Mouse (Mus musculus): ENCODE measurements at regions not wholly inside any gene's neighbourhood (a gene's known extent, or its start where the extent isn't known, plus 50 kb on each side); places are given as distances from the start of the nearest gene placed in this dataset.

DNA sequence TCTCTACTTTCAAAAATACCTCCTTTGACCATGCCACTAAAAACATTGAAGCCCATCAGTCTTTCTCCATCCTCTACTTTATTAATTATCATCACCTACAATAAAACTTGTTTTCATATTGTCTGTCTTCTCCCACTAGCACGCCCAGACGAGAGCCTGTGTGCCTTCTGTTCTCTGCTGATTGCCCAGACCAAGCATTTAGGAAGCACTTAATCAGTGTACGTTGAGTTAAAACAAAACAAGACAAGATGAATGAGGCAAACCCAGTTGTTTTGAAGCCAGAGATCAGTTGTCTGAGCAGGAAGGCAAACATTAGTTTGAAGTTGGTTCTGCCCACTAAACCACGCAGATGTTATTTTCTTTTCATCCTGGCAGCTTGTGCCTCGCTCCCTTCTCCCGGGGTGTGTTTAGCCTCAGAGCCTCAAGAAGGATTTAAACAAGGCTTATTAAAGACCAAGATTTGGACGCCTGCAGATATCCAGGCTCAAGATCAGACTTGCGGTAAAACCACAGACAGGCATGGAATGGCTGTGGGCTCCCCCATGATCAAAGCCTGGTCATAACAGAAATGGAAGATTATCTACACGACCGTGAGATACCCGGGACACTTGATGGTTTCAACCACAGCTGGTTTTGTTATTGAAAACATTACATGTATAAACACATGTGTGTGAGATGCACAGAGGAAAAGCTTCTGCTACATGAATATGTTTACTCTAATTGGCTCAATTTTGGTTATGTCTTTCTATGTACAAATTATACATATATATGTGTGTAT is 123.1 kb upstream of the Thbs1 start:
- DNase-seq, result no peak

GRCm38 (mm10) chr2:117989215-117989614 is 122.5 kb upstream of the Thbs1 start:
- no peak for DNase-seq

GRCm38 (mm10) chr2:117996130-117997083 is 115.3 kb upstream of the Thbs1 start:
- no peak for DNase-seq

GRCm38 (mm10) chr2:117999641-118000040 is 112.0 kb upstream of the Thbs1 start:
- DNase-seq, result no peak

DNA sequence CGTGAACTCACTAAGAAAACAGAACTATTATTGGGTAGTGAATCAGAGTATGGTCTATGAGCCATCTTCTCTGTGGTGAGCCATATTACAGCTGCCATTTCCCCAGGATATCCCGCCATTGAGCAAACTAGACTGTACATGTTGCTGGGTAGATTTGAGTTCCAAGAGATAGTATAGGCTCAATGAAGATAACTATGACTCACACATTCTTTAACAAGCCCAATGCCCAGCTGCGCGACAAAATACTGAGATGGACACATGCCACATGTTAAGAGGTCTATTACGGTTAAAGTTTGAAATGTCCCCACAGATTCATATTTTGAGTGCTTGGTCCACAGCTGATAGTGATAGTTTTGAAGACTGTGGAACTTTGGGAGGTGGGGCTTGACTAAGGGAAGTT is 107.5 kb upstream of the Thbs1 start:
- DNase-seq, result no peak

DNA sequence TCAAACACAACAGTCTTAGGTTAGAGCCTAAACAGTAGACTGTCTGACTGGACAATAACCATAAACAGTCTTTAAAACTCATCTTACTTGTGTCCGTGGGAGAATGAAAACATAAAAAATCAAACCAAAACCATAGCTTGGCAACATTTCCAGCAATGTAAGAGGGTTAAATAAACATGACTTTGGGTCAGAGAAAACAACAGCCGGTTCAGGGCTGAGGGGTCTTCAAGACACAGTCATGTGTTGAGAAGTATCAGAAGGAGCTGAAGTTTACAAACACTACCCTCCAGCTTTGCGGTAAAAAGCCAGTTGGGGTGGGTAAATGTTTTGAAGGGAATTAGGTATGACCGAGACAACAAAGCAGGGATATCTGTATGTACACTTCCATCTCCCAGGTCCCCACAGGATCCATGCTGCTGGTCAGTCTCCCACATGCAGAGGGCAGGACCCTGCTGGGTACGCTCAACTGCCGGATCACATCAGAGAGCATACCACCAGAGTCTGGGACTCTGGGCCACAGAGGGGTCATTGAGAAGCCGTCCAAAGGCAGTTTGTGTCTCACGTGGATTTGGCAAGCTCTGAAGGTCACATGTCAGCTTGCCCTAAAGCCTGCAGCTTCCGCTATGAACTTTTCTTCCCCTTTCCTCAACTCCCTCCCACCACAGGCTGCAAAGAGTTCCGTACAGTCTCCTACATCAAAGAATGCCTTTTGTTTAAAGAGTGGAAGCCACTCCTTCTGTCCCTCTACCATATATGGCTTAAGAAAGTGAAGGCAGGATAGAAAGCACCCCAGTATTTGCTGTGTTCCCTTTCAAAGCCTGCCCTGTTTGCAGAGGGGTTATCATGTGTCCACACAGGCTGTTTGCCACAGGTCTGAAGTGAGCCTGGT is 103.9 kb upstream of the Thbs1 start:
- DNase-seq, result no peak

GRCm38 (mm10) chr2:118011679-118012078 is 100.0 kb upstream of the Thbs1 start:
- DNase-seq, result no peak

DNA sequence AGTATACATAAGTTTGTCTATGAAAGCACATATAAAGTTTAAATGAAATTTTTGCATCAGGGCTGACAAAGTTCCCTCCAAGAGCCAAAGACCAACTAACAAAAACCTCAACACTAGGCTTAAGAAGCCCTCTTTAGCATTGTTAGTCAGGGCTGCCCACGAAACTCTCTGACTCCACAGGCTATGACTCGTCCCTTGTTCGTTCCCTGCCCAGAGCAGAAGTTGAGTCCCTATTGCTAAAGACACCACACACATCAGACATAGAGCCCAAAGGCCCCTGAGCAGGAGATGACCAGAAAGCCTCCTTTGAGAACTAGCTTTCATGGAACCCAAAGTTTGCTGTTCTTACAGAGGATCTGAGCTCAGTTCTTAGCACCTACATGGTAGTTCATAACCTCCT is 99.5 kb upstream of the Thbs1 start:
- DNase-seq, result no peak

GRCm38 (mm10) chr2:118013156-118013555 is 98.5 kb upstream of the Thbs1 start:
- DNase-seq, result no peak

GRCm38 (mm10) chr2:118015182-118015581 is 96.5 kb upstream of the Thbs1 start:
- no peak for DNase-seq

DNA sequence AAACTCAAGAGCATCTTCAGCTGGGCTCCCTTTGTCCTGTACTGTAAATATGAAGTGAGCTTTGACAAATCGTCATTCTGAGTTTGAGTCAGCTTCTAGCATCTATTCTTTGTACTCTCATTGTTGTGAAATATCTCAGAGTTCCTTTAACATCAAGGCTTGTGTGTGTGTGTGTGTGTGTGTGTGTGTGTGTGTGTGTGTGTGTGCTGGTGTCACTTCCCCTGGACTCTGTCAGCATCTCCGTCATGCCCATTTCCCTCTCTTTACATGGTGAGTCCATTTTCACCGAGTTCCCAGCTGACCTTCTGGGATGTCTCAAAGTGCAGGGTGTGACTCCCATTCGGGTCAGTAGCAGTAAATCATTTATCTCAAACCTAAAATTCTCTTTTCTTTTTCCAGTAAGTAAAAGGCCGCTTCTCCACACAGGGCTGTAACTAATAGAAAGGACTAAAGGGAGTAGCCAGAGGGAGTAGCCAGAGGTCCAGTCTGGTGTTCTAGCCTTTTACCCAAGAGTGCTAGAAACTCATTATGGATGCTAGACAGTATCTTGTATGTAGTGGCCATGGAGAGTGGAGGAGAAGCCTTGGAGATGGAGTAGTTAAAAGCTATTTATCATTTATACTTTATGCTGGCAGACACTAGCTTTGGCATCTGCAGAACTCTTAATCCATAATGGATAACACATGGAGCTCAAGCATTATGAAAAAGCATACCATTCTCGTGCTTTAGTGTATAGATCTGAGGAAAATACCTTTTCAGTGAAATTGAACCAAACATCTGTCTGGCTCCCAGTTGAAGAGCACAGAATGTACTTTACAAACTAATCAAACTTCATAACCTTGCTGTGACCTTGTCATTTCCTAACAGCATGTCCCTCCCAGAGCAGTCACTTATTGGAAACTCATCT is 85.6 kb upstream of the Thbs1 start:
- DNase-seq, result no peak

- DNase-seq, result no peak
These were observed 82.8 kb upstream of the Thbs1 start for GRCm38 (mm10) chr2:118028881-118029280.

DNA sequence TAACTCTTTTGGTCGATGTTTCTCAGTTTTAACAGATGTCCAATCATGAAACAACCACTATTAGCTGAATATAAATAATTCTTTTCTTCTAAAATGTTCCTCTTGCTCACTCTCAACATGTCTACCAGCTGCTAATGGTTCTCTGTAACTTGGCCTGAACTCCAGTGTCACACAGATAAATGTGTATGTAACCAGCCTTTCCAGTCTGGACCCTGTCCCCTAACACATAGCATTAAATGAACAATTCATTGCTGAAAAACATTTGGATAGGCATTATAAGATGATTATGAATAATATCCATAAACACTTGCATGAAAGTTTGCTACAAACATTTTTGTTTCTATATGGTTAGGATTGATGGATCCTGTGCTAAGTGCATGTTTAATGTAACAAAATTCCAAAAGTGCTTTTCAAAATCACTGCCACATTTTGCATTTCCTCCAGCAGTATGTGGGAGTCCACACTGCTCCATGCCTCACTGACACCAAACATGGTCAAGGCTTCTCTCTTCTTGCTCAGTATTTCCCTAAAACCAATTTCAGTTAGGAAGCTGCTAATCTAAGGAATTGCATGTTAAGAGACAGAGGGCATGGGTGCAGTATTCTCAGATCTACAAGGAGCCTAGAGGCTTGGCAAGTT is 82.1 kb upstream of the Thbs1 start:
- no peak for DNase-seq

DNA sequence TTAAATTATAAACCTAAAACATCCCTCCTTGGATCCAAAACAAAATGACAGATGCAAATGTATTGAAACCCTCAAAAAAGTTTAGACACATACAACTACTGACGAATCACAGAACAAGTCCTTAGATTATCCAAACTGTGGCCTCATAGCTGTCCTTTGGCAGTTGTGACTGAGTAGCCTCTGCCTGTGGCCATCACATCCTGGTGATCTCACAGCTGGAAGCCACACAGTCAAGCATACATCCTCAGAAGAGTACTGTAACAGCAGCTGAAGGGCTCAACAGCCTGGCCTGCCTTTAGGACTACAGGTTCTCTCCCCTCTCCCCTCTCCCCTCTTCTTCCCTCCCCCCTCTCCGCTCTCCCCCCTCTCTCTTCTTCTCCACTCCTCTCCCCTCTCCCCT is 80.0 kb upstream of the Thbs1 start:
- DNase-seq, result no peak

GRCm38 (mm10) chr2:118033377-118033776 is 78.3 kb upstream of the Thbs1 start:
- DNase-seq, result no peak

- DNase-seq, result no peak
These were observed 77.7 kb upstream of the Thbs1 start for GRCm38 (mm10) chr2:118034026-118034425.

GRCm38 (mm10) chr2:118035333-118035732 is 76.3 kb upstream of the Thbs1 start:
- no peak for DNase-seq

DNA sequence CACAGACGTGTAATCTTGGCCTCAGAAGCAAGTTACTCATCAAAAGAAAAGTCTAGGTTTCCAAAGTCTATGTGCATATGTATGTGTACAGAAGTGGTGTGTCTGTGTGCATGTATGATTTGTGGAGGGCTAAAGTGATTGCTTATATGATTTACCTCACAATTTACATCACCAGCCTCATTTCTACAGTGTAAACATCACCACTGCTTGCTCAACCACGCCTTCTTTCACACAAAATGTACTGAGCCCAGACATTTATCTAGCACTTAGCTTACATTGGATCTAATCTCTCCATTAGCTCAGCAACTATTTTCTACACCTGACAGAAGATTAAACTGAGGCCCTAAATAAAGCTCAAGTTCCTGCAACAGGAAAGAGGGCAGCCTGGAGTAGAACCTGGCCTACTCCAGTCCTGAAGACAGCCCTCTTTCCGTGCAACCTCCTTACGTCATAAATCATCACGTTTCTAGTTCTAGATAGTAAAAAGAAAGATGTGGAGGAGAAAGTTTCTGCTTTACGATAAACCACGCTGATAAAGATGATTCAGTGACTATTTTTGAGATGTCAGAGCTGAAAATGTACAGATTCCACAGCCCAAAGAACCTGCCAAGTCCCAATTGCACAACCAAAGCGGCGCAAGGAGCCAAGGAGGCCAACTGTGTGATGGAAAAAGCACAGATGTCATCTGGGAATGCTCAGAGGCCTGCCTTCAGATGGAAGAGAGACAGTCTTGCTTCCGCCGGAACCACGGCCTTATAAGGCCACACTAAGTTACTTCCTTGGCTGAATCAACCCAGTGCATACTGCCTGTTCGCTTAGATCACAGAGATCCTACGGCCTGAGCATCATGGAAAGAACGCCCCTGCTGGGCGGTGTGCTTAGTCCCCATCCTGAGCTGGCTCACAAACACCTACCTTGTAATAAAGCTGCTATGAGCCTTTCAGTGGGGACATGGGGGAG is 72.5 kb upstream of the Thbs1 start:
- DNase-seq, result no peak

DNA sequence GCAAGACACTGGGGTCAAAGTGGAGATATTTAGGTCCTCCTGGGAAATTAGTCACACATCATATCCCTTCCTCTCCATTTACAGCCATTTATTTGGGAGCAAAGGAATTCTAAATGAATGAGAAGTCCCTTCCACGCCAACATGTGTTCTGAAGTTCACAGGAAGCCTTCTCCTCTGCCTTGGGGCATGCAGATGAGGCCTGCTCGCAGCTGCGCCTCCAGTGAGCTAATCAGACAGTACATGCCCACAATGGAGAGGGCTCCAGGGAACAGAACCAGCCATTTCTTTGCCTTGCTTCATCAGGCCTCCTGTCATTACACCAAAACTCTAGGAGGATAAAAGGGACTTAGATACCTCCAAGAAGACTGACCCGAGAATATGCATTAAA is 71.9 kb upstream of the Thbs1 start:
- no peak for DNase-seq

- DNase-seq, result no peak
These were observed 69.2 kb upstream of the Thbs1 start for GRCm38 (mm10) chr2:118042380-118043055.

Measured in cerebellum, adult 11 months (tissue).